Mouse (Mus musculus): ENCODE measurements around the gene Mthfsl.
"Not testable (repeated sequence)": the region's sequence is repeated elsewhere in the genome, so short reads cannot be mapped to it uniquely, and the experiment has no call there.

Gene Mthfsl

DNA sequence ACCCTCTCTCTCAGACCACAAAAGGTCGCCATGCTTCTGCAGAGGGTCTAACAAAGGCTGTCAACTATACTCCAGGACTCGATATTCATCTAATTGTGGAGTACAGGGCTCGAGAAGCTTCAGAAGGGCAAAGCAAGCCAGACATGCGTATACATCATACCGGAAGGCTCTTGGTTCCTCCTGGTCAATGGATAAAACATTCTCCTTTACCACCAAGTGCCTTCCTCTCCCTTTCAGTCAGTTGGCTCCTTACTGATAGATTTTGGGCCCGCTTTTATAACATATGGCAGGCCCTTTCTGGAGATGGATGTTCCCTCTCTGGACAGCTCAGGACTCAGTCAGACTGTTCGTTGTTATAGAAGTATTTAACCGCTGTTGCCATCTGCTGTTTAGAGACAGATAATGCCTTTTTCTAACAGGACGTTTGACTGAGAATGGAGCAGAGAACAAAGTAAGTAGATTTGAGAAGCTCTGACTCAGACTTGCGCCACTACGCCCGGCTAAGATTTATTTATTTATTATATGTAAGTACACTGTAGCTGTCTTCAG lies at the start of gene Mthfsl:
TSS of gene Mthfsl (minus strand) at position 308 of the 549 bp plus-strand sequence.
- peak; percentile 26 to 37 for DNase-seq (ENCODE audit: low spot score in 2 of 2)

DNA sequence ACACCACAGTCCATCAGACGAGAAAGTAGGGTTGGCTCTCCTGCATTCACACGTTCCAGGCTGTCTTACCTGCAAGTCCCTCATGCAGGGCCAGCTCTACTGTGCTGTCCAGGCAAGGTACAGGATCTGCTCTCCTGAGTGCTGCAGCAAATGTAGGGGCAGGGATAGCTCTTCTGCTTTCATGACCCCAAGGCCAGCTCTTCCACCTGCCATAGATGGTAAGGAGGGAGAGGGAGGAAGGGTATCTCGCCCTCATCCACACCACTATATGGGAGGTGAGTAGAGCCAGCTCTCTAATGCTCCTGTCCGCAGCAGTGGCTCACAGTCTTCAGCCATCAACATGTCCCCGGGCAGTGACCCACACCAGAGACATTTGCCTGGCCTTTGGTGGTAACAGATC lies 49.4 kb upstream of the Mthfsl start:
- DNase-seq (ENCODE audit: low spot score in 2 of 2), result not testable (repeated sequence)

DNA sequence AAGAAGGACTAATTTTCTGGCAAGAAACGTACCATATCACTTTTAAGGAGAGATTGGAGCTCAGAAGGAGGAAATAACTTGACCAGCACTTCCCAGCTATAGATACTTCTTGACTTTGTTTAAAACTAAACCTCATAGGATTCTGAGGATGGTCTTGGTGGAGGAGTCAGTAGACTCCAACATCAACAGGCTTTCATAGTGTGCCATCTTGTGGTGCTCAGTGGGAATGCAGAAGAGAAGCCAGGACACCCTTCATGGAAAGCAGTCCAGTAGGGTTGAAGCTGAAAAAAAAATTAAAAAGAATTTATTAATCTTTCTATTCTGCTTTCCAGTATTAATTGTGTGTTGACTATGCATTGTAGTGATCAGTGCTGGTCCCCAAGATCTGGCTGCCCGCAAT lies 26.6 kb upstream of the Mthfsl start:
- DNase-seq (ENCODE audit: low spot score in 2 of 2), result peak in 1 of 2 experiments; percentile 9

DNA sequence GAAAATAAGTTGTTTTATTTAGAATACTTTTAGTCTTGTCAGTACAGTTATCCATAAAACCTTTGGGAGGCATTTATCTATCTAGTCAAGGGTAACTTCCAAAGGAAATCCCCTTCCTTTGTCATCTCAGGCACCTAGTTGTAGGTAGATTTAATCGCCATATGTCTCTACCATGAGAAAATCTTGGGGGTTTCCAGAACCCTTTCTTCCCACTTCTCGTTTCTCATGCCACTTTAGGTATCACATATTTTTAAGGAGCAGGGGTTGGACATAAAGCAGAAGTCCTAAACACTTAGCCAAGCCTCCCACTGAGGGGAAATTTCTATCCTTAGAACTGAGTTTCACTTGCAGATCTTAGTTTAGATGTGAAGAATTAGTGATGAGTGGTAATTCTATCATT lies 25.9 kb upstream of the Mthfsl start:
- not testable (repeated sequence) for DNase-seq (ENCODE audit: low spot score in 2 of 2)

DNA sequence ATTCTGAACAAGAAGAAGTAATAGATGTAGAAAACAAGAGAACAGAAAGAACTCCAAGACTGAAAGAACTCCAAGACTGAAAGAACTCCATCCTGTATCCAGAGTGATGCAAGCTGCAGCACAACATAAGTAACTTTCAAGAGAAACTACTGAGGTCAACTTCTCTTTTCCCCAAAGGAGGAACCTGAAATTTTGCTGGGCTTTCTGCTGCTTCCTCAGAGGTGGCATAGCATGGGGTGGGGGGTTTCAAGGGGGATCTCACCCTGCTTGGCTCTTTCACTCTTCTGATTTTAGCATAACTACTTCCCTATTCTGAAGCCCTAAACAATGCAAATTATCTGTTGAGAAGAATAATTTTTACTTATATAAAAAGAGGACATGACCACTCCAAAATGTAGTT lies 15.2 kb upstream of the Mthfsl start:
- not testable (repeated sequence) for DNase-seq (ENCODE audit: low spot score in 2 of 2)

DNA sequence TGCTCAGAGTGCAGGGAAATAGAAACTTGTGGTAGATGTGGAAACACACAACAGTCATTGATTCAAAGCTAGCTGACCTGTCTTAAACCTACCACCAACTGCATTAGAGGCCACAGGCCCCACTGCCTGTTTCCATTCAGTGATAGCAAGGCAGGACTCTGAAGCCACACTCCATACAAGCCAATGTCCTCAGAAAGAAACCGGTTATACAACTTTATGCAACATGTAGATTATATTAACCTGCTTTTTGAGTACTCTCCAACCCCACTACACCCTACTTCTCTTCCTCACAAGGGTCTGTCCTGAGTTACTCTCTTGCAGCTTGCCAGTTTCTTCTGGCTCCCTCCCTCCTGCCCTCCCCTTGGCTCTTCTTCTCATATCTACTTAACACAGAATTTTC lies 13.1 kb upstream of the Mthfsl start:
- not testable (repeated sequence) for DNase-seq (ENCODE audit: low spot score in 2 of 2)

DNA sequence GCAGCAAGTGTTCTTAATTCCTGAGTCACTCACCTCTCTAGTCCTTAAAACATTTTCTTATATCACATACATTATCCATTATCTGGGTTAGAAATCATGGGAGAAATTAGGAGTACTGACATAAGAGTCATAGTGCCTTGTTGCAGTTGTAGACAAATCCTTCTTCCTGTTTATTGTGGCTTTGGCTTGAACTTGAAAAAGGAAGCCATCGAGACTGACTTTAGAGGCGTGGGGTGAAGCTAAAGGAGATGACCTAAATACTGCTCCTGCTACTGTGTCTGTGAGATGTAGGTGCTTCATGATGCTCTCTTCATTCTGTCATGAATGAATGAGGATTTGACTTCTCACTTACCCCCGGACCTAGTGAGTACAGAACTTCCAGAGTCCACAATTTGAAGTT lies 12.2 kb upstream of the Mthfsl start:
- DNase-seq (ENCODE audit: low spot score in 2 of 2), result not testable (repeated sequence)

DNA sequence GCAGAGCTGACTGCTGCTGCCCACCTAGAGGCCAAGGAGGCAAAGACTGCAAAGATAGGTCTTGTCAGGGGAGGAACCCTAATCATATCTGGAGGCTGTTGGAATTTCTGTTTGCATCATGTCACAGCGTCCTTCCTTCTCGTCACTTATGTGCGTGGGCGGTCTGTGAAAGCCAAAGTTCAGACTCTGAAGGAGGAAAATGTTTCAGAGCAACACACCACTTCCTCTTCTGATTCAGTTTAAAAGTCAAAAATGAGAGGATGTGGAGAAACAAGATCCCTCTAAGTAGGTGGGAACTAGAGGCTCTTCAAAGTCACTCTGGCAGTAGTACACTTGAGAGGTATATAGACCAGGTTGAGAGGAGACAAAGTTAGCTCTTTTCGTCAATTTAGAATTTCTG lies 11.6 kb upstream of the Mthfsl start, which contains the start of gene Bcl2a1d:
TSS of gene Bcl2a1d (minus strand) at position 187 of the 400 bp plus-strand sequence.
- DNase-seq (ENCODE audit: low spot score in 2 of 2), result not testable (repeated sequence)

DNA sequence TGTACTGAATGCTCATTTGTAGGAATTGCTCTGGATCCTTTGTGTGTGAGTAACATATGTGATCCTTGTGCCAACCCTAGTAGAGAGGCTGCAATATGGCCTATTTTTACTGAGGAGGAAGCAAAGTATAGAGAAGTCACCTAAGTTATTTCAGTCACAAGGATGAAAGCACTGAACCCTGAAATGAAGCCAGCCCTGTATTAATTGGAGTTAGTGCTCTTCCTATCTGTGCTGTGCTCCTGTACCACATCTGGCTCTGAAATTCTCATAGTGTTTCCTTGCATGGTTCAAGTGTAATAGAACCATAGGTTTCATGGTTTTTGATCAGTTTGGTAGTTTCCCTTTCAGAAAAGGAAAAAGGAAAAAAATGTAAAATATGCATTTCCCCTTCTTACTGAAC lies 8.2 kb upstream of the Mthfsl start:
- DNase-seq (ENCODE audit: low spot score in 2 of 2), result not testable (repeated sequence)

DNA sequence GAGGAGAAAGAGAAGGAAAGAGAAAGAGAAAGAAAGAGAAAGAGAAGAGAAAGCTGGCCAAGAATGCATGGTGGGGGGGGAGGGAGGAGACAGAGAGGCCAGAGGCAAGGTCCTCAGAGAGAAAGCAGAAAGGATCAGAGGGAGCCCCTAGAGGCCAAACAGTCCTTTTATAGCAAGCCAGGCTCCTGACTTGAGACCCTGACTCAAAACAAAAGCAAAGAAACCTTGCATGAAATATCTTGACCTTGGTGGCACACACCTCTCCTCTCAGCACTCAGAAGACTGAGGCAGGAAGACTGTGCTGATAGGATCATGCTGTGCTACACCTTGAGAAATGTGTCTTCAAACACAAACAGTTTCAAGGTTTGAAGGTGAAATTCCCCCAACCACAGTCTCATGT lies 1.5 kb upstream of the Mthfsl start:
- DNase-seq (ENCODE audit: low spot score in 2 of 2), result not testable (repeated sequence)

DNA sequence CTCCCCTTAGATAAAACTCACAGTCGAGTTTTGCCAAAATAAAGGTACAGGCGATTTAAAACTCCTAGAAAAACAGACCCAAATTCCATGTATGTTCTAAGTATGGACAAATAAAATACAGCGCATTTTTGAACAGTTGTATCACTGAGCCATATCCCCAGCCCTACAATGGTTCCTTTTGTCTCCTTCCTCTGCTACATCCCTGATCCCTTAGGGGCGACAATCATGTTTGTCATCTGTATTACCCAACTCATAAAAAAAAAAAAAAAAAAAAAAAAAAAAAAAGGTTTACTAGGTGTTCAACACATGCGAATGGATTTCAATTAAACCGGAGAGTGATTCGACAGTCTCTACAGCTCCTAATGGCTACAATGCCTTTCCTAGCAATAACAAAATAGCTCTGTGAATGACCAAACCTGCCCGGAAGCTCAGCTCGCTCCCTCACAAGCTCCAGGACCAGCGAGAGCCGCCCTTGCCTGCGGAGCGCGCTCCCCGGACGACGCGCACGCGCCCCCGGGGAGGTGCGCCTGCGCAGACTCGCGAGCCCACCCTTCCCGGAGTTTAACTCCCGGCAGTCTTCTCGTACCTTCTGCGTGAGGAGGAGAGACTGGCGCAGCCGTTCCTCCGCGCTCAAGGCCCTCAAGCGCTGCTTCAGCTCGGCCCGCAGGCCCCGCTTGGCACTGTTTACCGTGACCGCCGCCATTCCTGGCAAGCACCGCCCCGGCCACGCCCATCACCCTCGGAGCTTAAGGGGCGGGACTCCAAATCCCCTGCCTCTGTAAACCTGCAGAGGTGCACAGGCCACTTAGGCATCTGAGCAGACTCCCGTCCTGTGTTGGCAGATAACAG lies 799 bp downstream of the Mthfsl start:
- DNase-seq (ENCODE audit: low spot score in 2 of 2), result not testable (repeated sequence)

DNA sequence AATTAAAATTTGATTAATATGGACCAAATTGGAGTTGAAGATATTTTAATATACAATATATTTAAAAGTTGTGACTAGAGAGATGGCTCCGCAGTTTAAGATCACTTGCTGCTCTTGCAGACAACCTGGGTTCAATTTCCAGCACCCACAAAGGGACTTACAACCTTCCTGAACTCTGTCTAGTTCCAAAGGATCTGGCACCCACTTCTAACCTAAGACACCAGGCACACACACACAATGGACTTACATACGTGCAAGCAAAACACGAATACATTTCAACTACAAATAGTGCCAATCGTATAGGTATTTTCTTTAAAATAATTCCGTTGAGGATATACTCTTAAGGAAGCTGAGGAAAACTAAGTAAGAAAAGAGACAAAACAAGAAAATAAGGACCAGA lies 1.5 kb downstream of the Mthfsl start:
- DNase-seq (ENCODE audit: low spot score in 2 of 2), result not testable (repeated sequence)

DNA sequence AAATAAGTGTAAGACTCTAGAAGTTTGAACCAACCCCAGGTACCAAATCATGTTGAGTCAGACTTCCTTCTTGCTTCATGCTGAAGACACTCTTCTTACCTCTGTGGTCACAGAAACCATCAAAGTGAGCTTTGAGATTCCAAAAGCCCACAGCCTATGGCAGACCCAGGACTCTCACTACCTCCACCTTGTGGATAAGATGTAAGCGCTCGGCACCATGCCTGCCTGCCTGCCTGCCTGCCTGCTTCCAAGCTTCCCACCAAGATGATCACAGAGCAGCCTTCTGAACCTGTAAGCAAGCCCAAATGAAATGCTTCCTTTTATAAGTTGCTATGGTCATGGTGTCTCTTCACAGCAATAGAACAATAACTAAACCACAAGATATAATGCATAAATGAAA lies 2.0 kb downstream of the Mthfsl start:
- peak in 1 of 2 experiments; percentile 31 for DNase-seq (ENCODE audit: low spot score in 2 of 2)

DNA sequence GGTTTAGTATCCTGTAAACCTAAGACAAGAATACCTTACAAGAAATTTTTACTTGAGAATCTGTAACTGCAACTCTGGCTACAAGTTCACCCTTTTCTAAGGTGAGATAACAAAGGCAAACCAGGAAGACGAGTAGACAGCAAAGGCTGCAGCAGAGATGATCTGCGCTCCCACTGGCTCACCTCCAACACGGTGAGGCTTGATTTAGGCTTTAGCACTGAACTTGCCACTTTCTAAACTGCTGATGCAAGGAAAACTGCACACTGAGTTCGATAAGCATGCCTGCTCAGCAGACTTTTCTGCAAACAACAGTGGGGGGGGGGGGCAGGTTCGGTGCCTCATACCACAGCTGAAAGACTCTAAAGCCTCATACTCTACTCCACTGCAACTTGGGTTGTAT lies 5.6 kb downstream of the Mthfsl start:
- DNase-seq (ENCODE audit: low spot score in 2 of 2), result not testable (repeated sequence)

DNA sequence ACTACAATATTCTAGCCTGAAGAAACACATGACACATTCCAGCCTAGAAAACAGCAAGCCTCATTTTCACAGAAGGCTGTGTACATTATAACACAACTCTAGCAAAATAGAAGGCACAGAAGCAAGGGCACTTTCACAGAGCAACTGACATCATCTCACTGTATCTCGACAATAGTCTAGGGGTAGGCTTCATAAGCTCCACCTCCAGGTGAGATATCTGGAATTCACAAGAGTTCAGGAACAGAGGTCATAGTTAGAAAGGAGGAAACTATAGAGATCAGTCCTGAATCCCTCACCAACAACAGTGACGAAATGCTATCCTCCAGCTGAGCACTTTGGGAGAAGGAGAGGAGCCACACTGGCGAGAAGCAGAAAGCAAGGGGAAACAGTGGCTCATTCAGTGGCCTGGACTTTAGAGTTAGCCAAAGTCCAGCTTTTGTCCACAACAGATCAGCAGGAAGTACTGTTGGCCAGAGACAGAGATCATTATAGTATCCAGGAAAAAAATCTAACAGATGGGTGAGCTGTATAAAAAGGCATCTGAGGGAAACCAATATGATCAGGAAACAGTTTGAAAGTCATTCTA lies 7.8 kb downstream of the Mthfsl start:
- not testable (repeated sequence) for DNase-seq (ENCODE audit: low spot score in 2 of 2)

DNA sequence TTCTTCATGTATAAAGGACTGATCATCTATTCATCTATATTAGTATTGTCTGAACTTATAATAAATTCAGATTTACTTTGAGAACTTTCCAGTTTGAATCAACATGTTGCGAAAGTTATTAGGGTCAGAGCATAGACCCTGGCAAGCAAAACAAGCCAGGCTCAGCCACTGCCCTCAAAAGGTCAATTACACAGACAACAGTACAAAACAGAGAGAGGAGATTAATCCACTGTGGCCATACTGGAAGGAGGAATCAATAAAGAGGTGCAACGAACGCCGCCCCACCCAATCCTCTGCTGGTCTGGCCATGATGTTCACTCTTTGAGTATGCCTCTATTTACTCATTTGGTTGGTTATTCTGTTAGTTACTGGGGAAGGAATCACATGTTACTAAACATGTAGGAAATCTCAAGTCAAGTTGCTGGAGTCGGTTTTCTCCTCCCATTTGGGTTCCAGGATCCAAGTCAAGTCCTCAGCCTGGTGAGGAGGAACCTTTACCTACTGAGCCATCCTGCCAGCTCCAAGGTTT lies 9.1 kb downstream of the Mthfsl start:
- not testable (repeated sequence) for DNase-seq (ENCODE audit: low spot score in 2 of 2)

DNA sequence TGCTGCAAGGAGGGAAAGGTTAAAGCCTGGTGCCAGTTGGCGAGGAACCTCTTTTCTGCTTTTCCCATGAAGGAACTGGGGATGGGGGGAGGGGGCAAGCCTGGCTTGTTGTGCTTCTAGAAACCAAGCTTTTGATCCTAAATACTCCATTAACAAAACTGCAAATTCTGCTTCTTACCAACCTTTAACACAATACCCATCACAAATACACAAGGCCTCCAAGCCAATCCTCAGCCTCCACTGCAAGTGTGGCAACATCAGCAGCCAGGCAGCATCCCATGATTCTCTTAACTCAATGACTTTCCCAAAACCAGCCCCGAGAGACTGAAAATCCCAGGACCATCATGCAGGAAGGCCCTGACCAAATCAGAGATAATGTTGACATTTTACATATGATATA lies 9.7 kb downstream of the Mthfsl start:
- DNase-seq (ENCODE audit: low spot score in 2 of 2), result not testable (repeated sequence)

DNA sequence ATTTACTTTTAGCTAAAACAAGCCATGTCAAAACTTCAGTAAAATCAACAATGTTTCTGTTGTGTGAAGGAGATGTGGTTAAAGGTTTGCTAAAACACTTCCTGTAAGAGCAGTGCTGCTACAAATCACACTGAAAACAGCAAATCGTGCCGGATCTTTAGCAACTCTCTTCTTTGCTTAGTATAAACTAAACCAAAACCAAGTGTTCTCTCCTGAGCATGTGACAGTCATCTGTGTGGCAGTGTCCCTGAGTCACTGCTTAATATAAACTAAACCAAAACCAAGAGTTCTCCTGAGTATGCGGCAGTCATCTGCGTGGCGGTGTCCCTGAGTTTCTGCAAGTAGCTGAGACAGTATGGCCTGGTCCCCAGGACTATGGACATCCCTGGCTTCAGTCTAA lies 10.3 kb downstream of the Mthfsl start:
- not testable (repeated sequence) for DNase-seq (ENCODE audit: low spot score in 2 of 2)

DNA sequence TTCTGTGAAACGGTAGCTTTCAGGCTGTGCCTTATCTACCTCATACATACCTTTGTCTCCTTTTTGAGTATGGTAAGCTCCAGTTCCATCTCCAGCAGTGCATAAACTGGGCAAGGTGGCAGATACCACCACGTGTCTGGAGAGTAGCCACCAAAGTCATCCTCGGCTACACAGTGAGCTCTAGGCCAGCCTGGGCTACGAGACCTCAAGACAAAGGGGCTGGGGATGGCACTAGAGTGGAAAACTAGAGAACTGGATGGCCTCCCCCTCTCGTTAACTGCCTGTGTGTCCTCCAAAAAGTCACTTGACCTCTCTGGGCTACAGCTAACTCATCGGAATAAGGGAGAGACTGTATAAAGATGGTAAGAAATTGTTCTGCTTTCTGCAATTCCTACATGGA lies 10.8 kb downstream of the Mthfsl start:
- no peak for DNase-seq (ENCODE audit: low spot score in 2 of 2)

DNA sequence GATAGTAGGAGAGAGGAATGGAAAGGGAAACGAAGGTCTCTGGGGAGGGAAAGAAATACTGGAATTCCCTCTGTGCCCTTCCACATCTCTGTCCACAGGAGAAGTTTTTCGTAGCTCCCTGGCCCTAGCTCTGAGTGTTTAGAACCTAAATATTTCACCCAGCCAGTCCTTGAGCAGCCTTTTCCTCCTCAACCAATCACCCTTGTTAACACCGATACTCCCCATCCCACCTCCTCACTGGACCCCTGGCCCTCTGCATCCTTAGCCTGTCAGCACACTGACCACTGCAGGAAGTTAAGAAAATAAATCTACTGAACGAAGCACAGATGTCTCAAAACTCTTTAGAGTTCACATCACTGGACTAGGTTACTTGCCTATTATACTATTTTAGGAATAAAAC lies 13.4 kb downstream of the Mthfsl start:
- no peak for DNase-seq (ENCODE audit: low spot score in 2 of 2)

DNA sequence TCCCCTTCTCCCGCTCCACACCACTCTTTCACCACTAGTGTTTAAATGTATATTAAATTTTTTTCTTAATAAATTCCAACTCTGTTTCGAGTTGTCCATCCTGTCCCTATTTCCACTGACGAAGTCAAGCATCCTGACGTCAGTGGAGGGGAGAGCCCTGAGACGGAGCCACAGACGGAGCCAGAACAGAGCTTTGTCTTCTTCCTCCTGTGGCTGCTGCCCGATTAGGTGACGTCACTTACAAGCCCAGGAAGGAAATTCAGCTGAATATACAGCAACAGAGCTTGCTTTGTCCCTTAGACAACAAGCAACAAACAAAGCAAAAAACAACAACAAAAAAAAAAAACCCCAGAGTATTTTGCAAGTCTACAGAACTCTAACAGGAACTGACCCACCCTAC lies 14.9 kb downstream of the Mthfsl start:
- not testable (repeated sequence) for DNase-seq (ENCODE audit: low spot score in 2 of 2)

DNA sequence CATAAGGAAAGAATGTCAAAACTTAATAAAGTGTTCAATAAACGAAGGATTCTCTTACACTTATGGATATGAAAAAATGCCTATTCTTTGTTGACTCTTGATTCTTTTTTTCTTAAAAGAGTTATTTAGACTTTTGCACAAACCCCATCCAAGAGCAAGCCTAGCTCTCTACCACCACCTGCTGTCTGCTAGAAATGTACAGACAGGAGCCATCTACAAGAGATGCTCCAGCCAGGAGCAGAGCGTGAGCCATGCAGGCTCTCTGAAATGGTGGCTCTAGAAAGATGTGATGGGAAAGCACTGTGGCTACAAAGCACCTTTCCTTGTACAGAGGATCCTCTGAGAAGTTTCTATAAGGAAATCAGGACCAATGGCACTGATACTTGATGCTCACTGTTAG lies 21.4 kb downstream of the Mthfsl start:
- DNase-seq (ENCODE audit: low spot score in 2 of 2), result not testable (repeated sequence)
